Mouse (Mus musculus): ENCODE measurements around the gene Sez6l2.

- TF ChIP-seq CTCF (IDR thresholded peaks at IDR 0.05; ENCODE audit: low read depth): no peak
- no peak for TF ChIP-seq EP300 (IDR thresholded peaks at IDR 0.05; ENCODE audit: low read depth)
Observed at GRCm38 (mm10) chr7:127019306-127019960, 69.1 kb downstream of the Sez6l2 start.

All from liver, postnatal 0 days (tissue).